Mouse (Mus musculus) liver, embryonic 14.5 days (tissue): ENCODE measurements around the gene Il31ra. TPM values are rescaled to one million over a fixed set of nuclear protein-coding genes. Genes with fewer than 3 reads are reported as not detected.

Source experiments
- ATAC-seq: fragments of 200-750 bp; cut with Nextera tagmentation; 2 replicates; pipeline ENCODE4 v1.8.0; 2017; ENCODE audit warnings: moderate number of reproducible peaks, mild to moderate bottlenecking, moderate library complexity; ENCODE audit not compliant: insufficient read depth
- DNase-seq, 3 experiments: peaks; one replicate each; pipeline ENCODE4 v3.0.0-alpha.2; 2012 to 2013; ENCODE audit warnings: low read depth in 3 of 3, low spot score in 3 of 3
- H3K27ac ChIP-seq: fragments of 300-500 bp; sonication (generic); 2 replicates; pipeline ENCODE4 v1.5.1; 2014; ENCODE audit warnings: moderate library complexity, mild to moderate bottlenecking, control low read depth, inconsistent platforms
- H3K27me3 ChIP-seq: fragments of 300-500 bp; sonication (generic); 2 replicates; pipeline ENCODE4 v1.6.1; 2014; ENCODE audit warnings: mild to moderate bottlenecking, low read length, moderate library complexity; ENCODE audit not compliant: control insufficient read depth, insufficient read depth
- H3K36me3 ChIP-seq: fragments of 300-500 bp; sonication (generic); replicated peaks from 2 replicates; pipeline ENCODE4 v1.6.1; 2014; ENCODE audit warnings: low read depth; ENCODE audit not compliant: control insufficient read depth, insufficient read depth
- H3K4me1 ChIP-seq, 2 experiments: fragments of 200-500 bp in 1 of 2; fragments of 300-500 bp in 1 of 2; sonication (generic) in 1 of 2; replicated peaks; 2 replicates each; pipeline ENCODE4 v1.6.1; 2012 to 2014; ENCODE audit warnings: antibody characterized with exemption in 1 of 2, inconsistent platforms in 1 of 2, low read length in 1 of 2; ENCODE audit not compliant: control insufficient read depth in 2 of 2, insufficient read depth in 2 of 2
- H3K4me2 ChIP-seq: fragments of 300-500 bp; sonication (generic); 2 replicates; pipeline ENCODE4 v1.6.1; 2014; ENCODE audit warnings: low read depth, mild to moderate bottlenecking, control low read depth, moderate library complexity
- H3K4me3 ChIP-seq, 2 experiments: fragments of 200-500 bp in 1 of 2; fragments of 300-500 bp in 1 of 2; sonication (generic) in 1 of 2; 2 replicates each; pipeline ENCODE4 v1.5.1; 2012 to 2014; ENCODE audit warnings: low read depth in 2 of 2, low read length in 2 of 2, mild to moderate bottlenecking in 2 of 2, control low read depth in 1 of 2, inconsistent platforms in 1 of 2, moderate library complexity in 1 of 2; ENCODE audit not compliant: insufficient read depth in 1 of 2
- H3K9ac ChIP-seq: fragments of 300-500 bp; sonication (generic); replicated peaks from 2 replicates; pipeline ENCODE4 v1.6.1; 2014; ENCODE audit warnings: mild to moderate bottlenecking, control low read depth, moderate library complexity
- H3K9me3 ChIP-seq: fragments of 300-500 bp; sonication (generic); 2 replicates; pipeline ENCODE4 v1.6.1; 2016; ENCODE audit warnings: low read length, mixed read lengths; ENCODE audit not compliant: control insufficient read depth
- CTCF ChIP-seq: IDR thresholded peaks from 2 replicates; pipeline ENCODE4 v1.5.1; 2016; ENCODE audit warnings: antibody characterized with exemption, low read depth, control low read depth
- EP300 ChIP-seq: IDR thresholded peaks from 2 replicates; pipeline ENCODE4 v1.6.1; 2016; ENCODE audit warnings: antibody characterized with exemption, low read depth
- WGBS: fragments of 180-500 bp; shearing (Covaris S2); extraction: QIAGEN DNeasy Blood & Tissue Kit; methylation state at CpG from one replicate; pipeline ENCODE4 v1.1.7; 2014; ENCODE audit not compliant: insufficient replicate concordance; 5-methylcytosine and 5-hydroxymethylcytosine counted together
- polyA plus RNA-seq, 2 experiments: library from polyadenylated mRNA; depleted of rRNA in 1 of 2; stranded (reverse) in 1 of 2; unstranded in 1 of 2; fragments of >200 nt; fragmentation: Nextera tagmentation in 1 of 2; extraction: Ambion mirVana in 1 of 2; gene quantifications; 2 replicates each; pipeline versions ENCODE4 v1.2.1 to v1.2.3; 2012 to 2014

Il31ra gene
- polyA plus RNA-seq, 2 experiments: 0.04 TPM; not detected in 1

GRCm38 (mm10) chr13:112472401-112473023 is 121.6 kb downstream of the Il31ra start:
- Histone ChIP-seq H3K4me3 (no peak overlapping the region), H3K27me3 (no peaks in the 10 kb centered on the region), H3K4me1 (no peaks in the 10 kb centered on the region), H3K9ac (no peak overlapping the region), H3K4me2 (no peak overlapping the region), H3K9me3 (no peaks in the 10 kb centered on the region), H3K27ac (no peak overlapping the region), H3K36me3 (no peaks in the 10 kb centered on the region; the same call in 1 of the 2 replicates)
- WGBS: 83% methylated on average over 17 of the region's 19 CpGs
- no peak for TF ChIP-seq EP300
- TF ChIP-seq CTCF: no peak
- ATAC-seq: no peak
- DNase-seq: no peak

- 77% methylated on average over 9 of the region's 9 CpGs for WGBS
- Histone ChIP-seq H3K4me1 (no peaks in the 10 kb centered on the region), H3K27me3 (no peaks in the 10 kb centered on the region), H3K9me3 (no peaks in the 10 kb centered on the region), H3K9ac (no peak overlapping the region), H3K36me3 (no peaks in the 10 kb centered on the region; the same call in 1 of the 2 replicates), H3K27ac (no peak overlapping the region), H3K4me3 (no peak overlapping the region), H3K4me2 (no peak overlapping the region)
- DNase-seq (no peak), ATAC-seq (no peak)
- TF ChIP-seq CTCF (no peak), EP300 (no peak)
These were observed 123.0 kb downstream of the Il31ra start for GRCm38 (mm10) chr13:112471201-112471600.

Other genes starting within 250 kb of the Il31ra start
- gene Il6st, start 130.3 kb downstream of the Il31ra start, polyA plus RNA-seq (2012; rRNA removed): 1.7 and 2.4 TPM in 2 replicates
- 3.7 and 4.2 TPM in 2 replicates for gene Il6st, start 130.3 kb downstream of the Il31ra start, polyA plus RNA-seq (2014; fragmentation: Nextera tagmentation; extraction: Ambion mirVana)
- 0.22 and 0.32 TPM in 2 replicates for gene Ddx4, start 58.1 kb upstream of the Il31ra start, polyA plus RNA-seq (2012; rRNA removed)
- gene Ddx4, start 58.1 kb upstream of the Il31ra start, polyA plus RNA-seq (2014; fragmentation: Nextera tagmentation; extraction: Ambion mirVana): 0.09 and 0.21 TPM in 2 replicates
- 9.2 and 10.9 TPM in 2 replicates for gene Slc38a9, start 66.4 kb upstream of the Il31ra start, polyA plus RNA-seq (2012; rRNA removed)
- gene Slc38a9, start 66.4 kb upstream of the Il31ra start, polyA plus RNA-seq (2014; fragmentation: Nextera tagmentation; extraction: Ambion mirVana): 8.3 and 9.2 TPM in 2 replicates
- 16.5 TPM in 2 replicates for gene Plpp1, start 206.4 kb upstream of the Il31ra start, polyA plus RNA-seq (2012; rRNA removed)
- gene Plpp1, start 206.4 kb upstream of the Il31ra start, polyA plus RNA-seq (2014; fragmentation: Nextera tagmentation; extraction: Ambion mirVana): 32.7 and 34.0 TPM in 2 replicates